Mouse (Mus musculus) liver, adult 2 months (tissue): ENCODE results near the gene Prr22.

Experiments used
- CTCF ChIP-seq: fragments of 200-500 bp; IDR thresholded peaks from 2 replicates; pipeline ENCODE4 v1.5.1; 2011; ENCODE audit warnings: low read depth, low read length, control low read depth
- POLR2A ChIP-seq: fragments of 200-500 bp; IDR thresholded peaks from 2 replicates; pipeline ENCODE4 v1.6.1; 2011; ENCODE audit warnings: low read length, control low read depth; ENCODE audit not compliant: insufficient read depth; ENCODE audit errors: extremely low read depth

- TF ChIP-seq CTCF (no peak), POLR2A (no peak)
Observed at GRCm38 (mm10) chr17:56761077-56761476, 9.0 kb upstream of the Prr22 start.
